Mouse (Mus musculus): ENCODE measurements around the gene Pkig. TPM values are rescaled to one million over a fixed set of nuclear protein-coding genes. Genes with fewer than 3 reads are reported as not detected.

Gene Pkig
- polyA plus RNA-seq, 1 experiment = 64.7 TPM

DNA sequence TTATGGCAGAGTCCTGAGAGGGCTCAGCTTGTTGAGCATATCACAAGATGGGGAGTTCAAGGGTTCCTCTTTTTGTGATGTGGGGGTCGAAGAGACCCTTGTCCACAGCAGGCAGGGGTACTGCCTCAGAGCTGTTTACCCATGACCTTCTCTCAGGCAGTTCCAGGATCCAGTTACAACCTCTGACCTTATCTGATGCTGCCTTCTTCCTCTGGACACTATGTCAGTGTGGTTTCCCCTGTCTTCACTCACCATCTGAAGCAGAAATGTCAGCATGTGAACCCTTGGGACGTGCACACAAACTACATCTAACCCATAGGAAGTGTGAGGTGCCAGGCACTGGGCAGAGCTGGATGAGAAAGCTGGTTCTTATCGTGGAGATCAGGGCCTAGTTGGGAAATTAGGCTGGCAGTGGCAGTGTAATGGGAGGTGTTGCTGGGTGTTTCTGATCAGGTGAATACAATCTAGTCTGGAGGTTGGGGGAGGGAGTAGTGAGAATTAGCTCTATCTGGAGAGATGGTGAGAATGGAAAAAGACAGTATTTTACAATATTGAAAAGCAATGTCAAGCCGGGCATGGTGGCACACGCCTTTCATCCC, 2.0 kb downstream of the Pkig start:
- Histone ChIP-seq H3K4me3 (ENCODE audit: control insufficient read depth, insufficient read depth, low read length) (no peak overlapping the region), H3K4me1 (replicated peaks; ENCODE audit: control insufficient read depth, insufficient read depth, low read length) (no peaks in the 10 kb centered on the region; the same call in 1 of the 2 replicates), H3K27ac (ENCODE audit: control insufficient read depth, insufficient read depth, low read length) (no peak overlapping the region), H3K27me3 (ENCODE audit: control insufficient read depth, insufficient read depth, low read length) (no peaks in the 10 kb centered on the region), H3K36me3 (ENCODE audit: control insufficient read depth, insufficient read depth, low read length) (no peaks in the 10 kb centered on the region)
- WGBS = 73% methylated on average over 5 of the region's 5 CpGs
- TF ChIP-seq CTCF (IDR thresholded peaks at IDR 0.05; ENCODE audit: borderline replicate concordance, control insufficient read depth, extremely low read depth, insufficient read depth, low read length, poor library complexity) (no peak), POLR2A (IDR thresholded peaks at IDR 0.05; ENCODE audit: control insufficient read depth, extremely low read depth, insufficient read depth, low read length, poor library complexity) (no peak)
- no peak for DNase-seq

DNA sequence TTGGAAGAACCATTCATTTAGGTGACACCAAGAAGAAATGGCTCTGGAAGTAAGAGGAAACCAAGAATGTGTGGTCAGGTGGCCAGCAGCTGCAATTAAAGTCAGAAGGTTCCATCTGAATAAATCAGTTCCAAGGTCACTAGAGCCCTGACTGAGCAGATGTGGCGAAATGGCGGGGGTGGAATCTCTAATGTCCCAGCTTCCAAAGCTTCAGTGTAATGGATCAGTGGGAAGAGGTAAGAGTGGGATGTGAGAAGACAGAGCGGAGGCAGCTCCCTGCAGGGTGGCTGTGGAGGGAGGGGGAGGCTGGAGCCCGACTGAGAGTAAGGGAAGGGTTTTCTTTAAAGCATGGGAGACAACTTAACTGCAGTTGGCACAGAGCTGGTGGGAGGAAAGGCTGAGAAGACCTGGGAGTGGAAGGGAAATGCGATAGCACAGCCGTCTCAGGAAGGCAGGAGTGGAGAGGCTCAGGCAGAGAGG, 3.2 kb downstream of the Pkig start:
- Histone ChIP-seq H3K36me3 (ENCODE audit: control insufficient read depth, insufficient read depth, low read length) (no peaks in the 10 kb centered on the region), H3K27me3 (ENCODE audit: control insufficient read depth, insufficient read depth, low read length) (no peaks in the 10 kb centered on the region), H3K27ac (ENCODE audit: control insufficient read depth, insufficient read depth, low read length) (no peak overlapping the region), H3K4me3 (ENCODE audit: control insufficient read depth, insufficient read depth, low read length) (no peak overlapping the region), H3K4me1 (replicated peaks; ENCODE audit: control insufficient read depth, insufficient read depth, low read length) (no peaks in the 10 kb centered on the region; the same call in 1 of the 2 replicates)
- WGBS = 85% methylated on average over 6 of the region's 6 CpGs
- TF ChIP-seq CTCF (IDR thresholded peaks at IDR 0.05; ENCODE audit: borderline replicate concordance, control insufficient read depth, extremely low read depth, insufficient read depth, low read length, poor library complexity) = no peak
- no peak for DNase-seq

DNA sequence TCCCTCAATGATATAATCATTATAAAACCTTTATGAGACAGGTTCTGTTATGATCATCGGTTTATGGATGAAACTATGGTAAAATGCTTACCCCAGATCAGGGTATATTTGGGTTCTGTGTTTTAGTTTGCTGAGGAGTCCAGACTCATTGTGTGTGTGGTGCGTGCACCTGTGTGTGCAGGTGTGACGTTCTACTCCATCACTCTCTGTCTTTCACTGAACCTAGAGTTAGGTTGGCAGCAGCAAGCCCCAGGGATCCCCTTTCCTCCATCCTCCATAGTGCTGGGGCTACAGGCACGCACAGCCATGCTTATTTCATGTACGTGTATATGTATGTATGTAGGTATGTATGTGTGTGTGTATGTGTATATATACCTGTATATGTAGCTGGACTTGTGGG, 3.9 kb downstream of the Pkig start:
- Histone ChIP-seq H3K4me1 (replicated peaks; ENCODE audit: control insufficient read depth, insufficient read depth, low read length) (peaks cover 3% of the 10 kb centered on the region), H3K27ac (ENCODE audit: control insufficient read depth, insufficient read depth, low read length) (no peak overlapping the region), H3K36me3 (ENCODE audit: control insufficient read depth, insufficient read depth, low read length) (no peaks in the 10 kb centered on the region), H3K4me3 (ENCODE audit: control insufficient read depth, insufficient read depth, low read length) (no peak overlapping the region), H3K27me3 (ENCODE audit: control insufficient read depth, insufficient read depth, low read length) (no peaks in the 10 kb centered on the region)
- no peak for TF ChIP-seq CTCF (IDR thresholded peaks at IDR 0.05; ENCODE audit: borderline replicate concordance, control insufficient read depth, extremely low read depth, insufficient read depth, low read length, poor library complexity)
- no peak for TF ChIP-seq POLR2A (IDR thresholded peaks at IDR 0.05; ENCODE audit: control insufficient read depth, extremely low read depth, insufficient read depth, low read length, poor library complexity)
- 94% methylated on average over 5 of the region's 5 CpGs for WGBS
- DNase-seq = no peak

DNA sequence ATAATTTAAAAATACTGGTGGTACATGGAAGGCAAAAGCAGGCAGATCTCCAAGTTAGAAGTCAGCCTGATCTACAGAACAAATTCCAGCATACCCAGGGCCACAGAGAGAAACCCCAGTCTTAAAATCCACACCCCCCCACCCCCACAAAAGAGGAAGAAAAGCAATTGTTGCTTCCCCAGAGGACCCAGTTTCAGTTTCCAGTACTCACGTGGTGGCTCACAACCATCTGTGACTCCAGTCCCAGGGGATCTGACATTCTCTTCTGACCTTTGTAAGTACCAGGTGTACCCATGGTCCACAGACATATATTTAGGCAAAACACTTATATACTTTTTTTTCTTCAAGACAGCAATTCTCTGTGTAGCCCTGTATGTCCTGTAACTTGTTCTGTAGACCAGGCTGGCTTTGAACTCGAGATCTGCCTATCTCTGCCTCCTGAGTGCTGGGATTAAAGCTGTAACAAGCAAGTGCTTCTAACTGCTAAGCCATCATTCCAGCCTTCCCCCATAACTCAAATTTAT, 4.6 kb downstream of the Pkig start:
- Histone ChIP-seq H3K27ac (ENCODE audit: control insufficient read depth, insufficient read depth, low read length) (no peak overlapping the region), H3K36me3 (ENCODE audit: control insufficient read depth, insufficient read depth, low read length) (no peaks in the 10 kb centered on the region), H3K4me3 (ENCODE audit: control insufficient read depth, insufficient read depth, low read length) (no peak overlapping the region), H3K4me1 (replicated peaks; ENCODE audit: control insufficient read depth, insufficient read depth, low read length) (peaks cover 3% of the 10 kb centered on the region), H3K27me3 (ENCODE audit: control insufficient read depth, insufficient read depth, low read length) (no peaks in the 10 kb centered on the region)
- TF ChIP-seq CTCF (IDR thresholded peaks at IDR 0.05; ENCODE audit: borderline replicate concordance, control insufficient read depth, extremely low read depth, insufficient read depth, low read length, poor library complexity) = no peak
- no peak for TF ChIP-seq POLR2A (IDR thresholded peaks at IDR 0.05; ENCODE audit: control insufficient read depth, extremely low read depth, insufficient read depth, low read length, poor library complexity)
- DNase-seq = no peak
- WGBS = 55% methylated on average over 2 of the region's 2 CpGs

DNA sequence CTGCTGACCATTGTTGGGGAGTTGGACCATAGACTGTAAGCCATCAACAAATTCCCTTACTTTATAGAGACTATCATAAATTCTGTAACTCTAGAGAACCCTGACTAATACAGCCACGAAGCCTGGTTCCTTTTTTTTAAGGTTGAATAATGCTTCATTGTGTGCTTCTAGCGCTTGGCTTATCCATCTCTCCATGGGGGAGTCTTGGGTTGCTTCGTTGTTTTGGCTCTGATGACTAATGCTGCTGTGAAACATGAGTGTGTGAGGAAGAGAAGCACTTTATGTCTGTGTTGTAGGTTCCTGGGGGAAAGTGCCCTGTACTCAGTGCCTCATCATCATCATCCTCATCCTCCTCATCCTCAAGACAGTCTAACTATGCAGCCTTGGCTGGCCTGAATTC, 5.7 kb downstream of the Pkig start:
- TF ChIP-seq CTCF (IDR thresholded peaks at IDR 0.05; ENCODE audit: borderline replicate concordance, control insufficient read depth, extremely low read depth, insufficient read depth, low read length, poor library complexity) (no peak), POLR2A (IDR thresholded peaks at IDR 0.05; ENCODE audit: control insufficient read depth, extremely low read depth, insufficient read depth, low read length, poor library complexity) (no peak)
- 83% methylated on average over 3 of the region's 3 CpGs for WGBS
- Histone ChIP-seq H3K4me3 (ENCODE audit: control insufficient read depth, insufficient read depth, low read length) (no peak overlapping the region), H3K27ac (ENCODE audit: control insufficient read depth, insufficient read depth, low read length) (no peak overlapping the region), H3K36me3 (ENCODE audit: control insufficient read depth, insufficient read depth, low read length) (no peaks in the 10 kb centered on the region), H3K27me3 (ENCODE audit: control insufficient read depth, insufficient read depth, low read length) (no peaks in the 10 kb centered on the region), H3K4me1 (replicated peaks; ENCODE audit: control insufficient read depth, insufficient read depth, low read length) (peaks cover 3% of the 10 kb centered on the region)
- no peak for DNase-seq

DNA sequence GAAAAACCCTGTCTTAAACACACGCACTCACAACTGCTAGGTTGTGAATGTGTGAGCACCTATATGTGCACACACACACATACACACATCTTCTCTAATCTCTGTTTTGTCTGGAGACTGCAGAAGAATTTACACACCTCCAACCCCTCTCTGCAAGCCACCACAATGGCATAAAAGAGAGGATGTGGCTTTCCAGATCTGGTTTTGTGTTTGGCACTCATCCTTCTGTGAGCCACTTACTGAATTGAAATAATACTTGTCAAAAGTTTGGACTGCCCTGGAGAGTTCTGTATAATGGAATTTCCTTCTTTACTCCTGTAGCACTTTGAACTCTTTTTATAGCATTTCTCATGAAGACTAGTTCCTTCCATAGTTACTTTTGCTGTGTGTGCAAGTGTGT, 8.9 kb downstream of the Pkig start:
- Histone ChIP-seq H3K27me3 (ENCODE audit: control insufficient read depth, insufficient read depth, low read length) (no peaks in the 10 kb centered on the region), H3K27ac (ENCODE audit: control insufficient read depth, insufficient read depth, low read length) (no peak overlapping the region), H3K4me1 (replicated peaks; ENCODE audit: control insufficient read depth, insufficient read depth, low read length) (peaks cover 3% of the 10 kb centered on the region), H3K4me3 (ENCODE audit: control insufficient read depth, insufficient read depth, low read length) (no peak overlapping the region), H3K36me3 (ENCODE audit: control insufficient read depth, insufficient read depth, low read length) (no peaks in the 10 kb centered on the region)
- TF ChIP-seq POLR2A (IDR thresholded peaks at IDR 0.05; ENCODE audit: control insufficient read depth, extremely low read depth, insufficient read depth, low read length, poor library complexity) = no peak
- no peak for TF ChIP-seq CTCF (IDR thresholded peaks at IDR 0.05; ENCODE audit: borderline replicate concordance, control insufficient read depth, extremely low read depth, insufficient read depth, low read length, poor library complexity)
- no peak for DNase-seq
- WGBS = 46% methylated on average over 1 of the region's 1 CpGs

All from thymus, adult 2 months (tissue).